Mouse (Mus musculus): Measurements from ENCODE around the gene Jam2. TPM values are rescaled to one million over a fixed set of nuclear protein-coding genes. Genes with fewer than 3 reads are reported as not detected.

Gene Jam2
- total and polyA plus RNA-seq, 3 experiments = 0.38 TPM; not detected in 2

GRCm38 (mm10) chr16:84745721-84746306, 28.1 kb upstream of the Jam2 start:
- no peaks in the 10 kb centered on the region for H3K4me1 ChIP-seq (ENCODE audit: insufficient read depth, low read depth, low read length)
- H3K36me3 ChIP-seq (replicated peaks) = no peaks in the 10 kb centered on the region
- TF ChIP-seq CTCF (IDR thresholded peaks at IDR 0.05; ENCODE audit: low read depth, low read length) = no peak
- TF ChIP-seq GATA2 (IDR thresholded peaks at IDR 0.05; ENCODE audit: borderline replicate concordance, low read depth, low read length) = no peak
- no peak for TF ChIP-seq TAL1 (conservative IDR thresholded peaks at IDR 0.05; ENCODE audit: low read depth, low read length)
- no peak for TF ChIP-seq GATA1 (IDR thresholded peaks at IDR 0.05; ENCODE audit: borderline replicate concordance, low read length)
- no peak for TF ChIP-seq POLR2AphosphoS5 (IDR thresholded peaks at IDR 0.05; ENCODE audit: insufficient replicate concordance, low read depth, low read length)
- no peaks in the 10 kb centered on the region; the same call in 1 of the 2 replicates for H3K27me3 ChIP-seq (ENCODE audit: insufficient read depth, low read length)
- H3K4me3 ChIP-seq (ENCODE audit: low read depth, low read length) = no peak overlapping the region
- no peaks in the 10 kb centered on the region for H3K9me3 ChIP-seq (replicated peaks)
- ATAC-seq (ENCODE audit: extremely low read depth, insufficient number of reproducible peaks, low FRiP score, poor library complexity, severe bottlenecking) = no peak
- no peak for DNase-seq (ENCODE audit: low spot score)

- DNase-seq (ENCODE audit: low spot score) = no peak
- ATAC-seq (ENCODE audit: extremely low read depth, insufficient number of reproducible peaks, low FRiP score, poor library complexity, severe bottlenecking) = no peak
- H3K9me3 ChIP-seq (replicated peaks) = no peaks in the 10 kb centered on the region
- no peaks in the 10 kb centered on the region for H3K4me1 ChIP-seq (ENCODE audit: insufficient read depth, low read depth, low read length)
- H3K4me3 ChIP-seq (ENCODE audit: low read depth, low read length) = no peak overlapping the region
- H3K27me3 ChIP-seq (ENCODE audit: insufficient read depth, low read length) = no peaks in the 10 kb centered on the region
- TF ChIP-seq POLR2AphosphoS5 (IDR thresholded peaks at IDR 0.05; ENCODE audit: insufficient replicate concordance, low read depth, low read length) = no peak
- no peak for TF ChIP-seq TAL1 (conservative IDR thresholded peaks at IDR 0.05; ENCODE audit: low read depth, low read length)
- no peak for TF ChIP-seq GATA2 (IDR thresholded peaks at IDR 0.05; ENCODE audit: borderline replicate concordance, low read depth, low read length)
- no peak for TF ChIP-seq CTCF (IDR thresholded peaks at IDR 0.05; ENCODE audit: low read depth, low read length)
- no peak for TF ChIP-seq GATA1 (IDR thresholded peaks at IDR 0.05; ENCODE audit: borderline replicate concordance, low read length)
- no peaks in the 10 kb centered on the region for H3K36me3 ChIP-seq (replicated peaks)
Measured at GRCm38 (mm10) chr16:84767956-84768355, 6.0 kb upstream of the Jam2 start.

GRCm38 (mm10) chr16:84769182-84769581, 4.7 kb upstream of the Jam2 start:
- ATAC-seq (ENCODE audit: extremely low read depth, insufficient number of reproducible peaks, low FRiP score, poor library complexity, severe bottlenecking) (no peak), DNase-seq (ENCODE audit: low spot score) (no peak)

GRCm38 (mm10) chr16:84769619-84770464, 4.1 kb upstream of the Jam2 start:
- Histone ChIP-seq H3K9me3 (replicated peaks) (peaks cover 9% of the 10 kb centered on the region), H3K4me1 (ENCODE audit: insufficient read depth, low read depth, low read length) (no peaks in the 10 kb centered on the region), H3K27me3 (ENCODE audit: insufficient read depth, low read length) (no peaks in the 10 kb centered on the region; the same call in 1 of the 2 replicates), H3K4me3 (ENCODE audit: low read depth, low read length) (no peak overlapping the region), H3K36me3 (replicated peaks) (no peaks in the 10 kb centered on the region)
- DNase-seq (ENCODE audit: low spot score) (no peak), ATAC-seq (ENCODE audit: extremely low read depth, insufficient number of reproducible peaks, low FRiP score, poor library complexity, severe bottlenecking) (no peak)
- no peak for TF ChIP-seq CTCF (IDR thresholded peaks at IDR 0.05; ENCODE audit: low read depth, low read length)
- no peak for TF ChIP-seq POLR2AphosphoS5 (IDR thresholded peaks at IDR 0.05; ENCODE audit: insufficient replicate concordance, low read depth, low read length)

More at GRCm38 (mm10) chr16:84769182-84769581, 4.7 kb upstream of the Jam2 start:
- Histone ChIP-seq H3K9me3 (replicated peaks) (peaks cover 4% of the 10 kb centered on the region), H3K4me3 (ENCODE audit: low read depth, low read length) (no peak overlapping the region), H3K4me1 (ENCODE audit: insufficient read depth, low read depth, low read length) (no peaks in the 10 kb centered on the region), H3K36me3 (replicated peaks) (no peaks in the 10 kb centered on the region), H3K27me3 (ENCODE audit: insufficient read depth, low read length) (no peaks in the 10 kb centered on the region; the same call in 1 of the 2 replicates)
- TF ChIP-seq POLR2AphosphoS5 (IDR thresholded peaks at IDR 0.05; ENCODE audit: insufficient replicate concordance, low read depth, low read length) = no peak
- TF ChIP-seq TAL1 (conservative IDR thresholded peaks at IDR 0.05; ENCODE audit: low read depth, low read length) = no peak
- TF ChIP-seq GATA1 (IDR thresholded peaks at IDR 0.05; ENCODE audit: borderline replicate concordance, low read length) = no peak
- TF ChIP-seq GATA2 (IDR thresholded peaks at IDR 0.05; ENCODE audit: borderline replicate concordance, low read depth, low read length) = no peak
- TF ChIP-seq CTCF (IDR thresholded peaks at IDR 0.05; ENCODE audit: low read depth, low read length) = no peak

- TF ChIP-seq CTCF (IDR thresholded peaks at IDR 0.05; ENCODE audit: low read depth, low read length) (no peak), TAL1 (conservative IDR thresholded peaks at IDR 0.05; ENCODE audit: low read depth, low read length) (no peak), POLR2AphosphoS5 (IDR thresholded peaks at IDR 0.05; ENCODE audit: insufficient replicate concordance, low read depth, low read length) (no peak), GATA1 (IDR thresholded peaks at IDR 0.05; ENCODE audit: borderline replicate concordance, low read length) (no peak), GATA2 (IDR thresholded peaks at IDR 0.05; ENCODE audit: borderline replicate concordance, low read depth, low read length) (no peak)
- no peaks in the 10 kb centered on the region for H3K4me1 ChIP-seq (ENCODE audit: insufficient read depth, low read depth, low read length)
- no peak for ATAC-seq (ENCODE audit: extremely low read depth, insufficient number of reproducible peaks, low FRiP score, poor library complexity, severe bottlenecking)
Measured at GRCm38 (mm10) chr16:84770891-84771290, 3.0 kb upstream of the Jam2 start.

GRCm38 (mm10) chr16:84771461-84771860, 2.5 kb upstream of the Jam2 start:
- ATAC-seq (ENCODE audit: extremely low read depth, insufficient number of reproducible peaks, low FRiP score, poor library complexity, severe bottlenecking) (no peak), DNase-seq (ENCODE audit: low spot score) (no peak)
- H3K27me3 ChIP-seq (ENCODE audit: insufficient read depth, low read length) = no peaks in the 10 kb centered on the region; the same call in 1 of the 2 replicates
- no peaks in the 10 kb centered on the region for H3K4me1 ChIP-seq (ENCODE audit: insufficient read depth, low read depth, low read length)
- H3K4me3 ChIP-seq (ENCODE audit: low read depth, low read length) = no peak overlapping the region
- peaks cover 11% of the 10 kb centered on the region for H3K9me3 ChIP-seq (replicated peaks)
- no peak for TF ChIP-seq POLR2AphosphoS5 (IDR thresholded peaks at IDR 0.05; ENCODE audit: insufficient replicate concordance, low read depth, low read length)
- TF ChIP-seq TAL1 (conservative IDR thresholded peaks at IDR 0.05; ENCODE audit: low read depth, low read length) = no peak
- no peak for TF ChIP-seq GATA1 (IDR thresholded peaks at IDR 0.05; ENCODE audit: borderline replicate concordance, low read length)
- TF ChIP-seq GATA2 (IDR thresholded peaks at IDR 0.05; ENCODE audit: borderline replicate concordance, low read depth, low read length) = no peak
- TF ChIP-seq CTCF (IDR thresholded peaks at IDR 0.05; ENCODE audit: low read depth, low read length) = no peak
- H3K36me3 ChIP-seq (replicated peaks) = no peaks in the 10 kb centered on the region

More at GRCm38 (mm10) chr16:84770891-84771290, 3.0 kb upstream of the Jam2 start:
- no peaks in the 10 kb centered on the region; the same call in 1 of the 2 replicates for H3K27me3 ChIP-seq (ENCODE audit: insufficient read depth, low read length)
- no peak overlapping the region for H3K4me3 ChIP-seq (ENCODE audit: low read depth, low read length)
- no peaks in the 10 kb centered on the region for H3K36me3 ChIP-seq (replicated peaks)
- H3K9me3 ChIP-seq (replicated peaks) = peaks cover 11% of the 10 kb centered on the region
- no peak for DNase-seq (ENCODE audit: low spot score)
